Comparison of ENCODE assay signal across 8 mouse cellular contexts in genomic region chr17:27203358-27204074, GRCm38 (mm10). TPM values are rescaled to one million over a fixed set of nuclear protein-coding genes. Genes with fewer than 3 reads are reported as not detected.
DNase-seq lines count a peak whose midpoint lies in the region; ATAC-seq and TF ChIP-seq lines count a peak whose summit lies in the region.

No protein-coding gene starts in this region.

- no peak for TF ChIP-seq CTCF in E14TG2a.4 (conservative IDR thresholded peaks at IDR 0.05; ENCODE audit: low read length)

- peak overlapping the region; percentile 98 for H3K9ac ChIP-seq in heart, embryonic 12.5 days
- H3K9ac ChIP-seq in midbrain, embryonic 12.5 days (replicated peaks) = peak overlapping the region; percentile 99

- H3K9me3 ChIP-seq in E14TG2a.4 (ENCODE audit: low read length) = no peaks in the 10 kb centered on the region
- H3K9me3 ChIP-seq in heart, embryonic 12.5 days (replicated peaks) = no peaks in the 10 kb centered on the region; the same call in 1 of the 2 replicates
- H3K9me3 ChIP-seq in midbrain, embryonic 12.5 days = 0 out of 2 replicates have a peak, but pooled peaks cover 3% of the 10 kb centered on the region

- H3K27ac ChIP-seq in heart, embryonic 12.5 days (ENCODE audit: poor library complexity, severe bottlenecking) = peak overlapping the region; percentile 92
- peak overlapping the region; percentile 98 for H3K27ac ChIP-seq in midbrain, embryonic 12.5 days (replicated peaks)

- WGBS in heart, embryonic 12.5 days = under 1% methylated on average over 72 of the region's 74 CpGs
- under 1% methylated on average over 68 of the region's 74 CpGs for WGBS in midbrain, embryonic 12.5 days

- peaks cover 75% of the 10 kb centered on the region for H3K4me1 ChIP-seq in E14TG2a.4 (replicated peaks; ENCODE audit: low read depth, low read length)
- H3K4me1 ChIP-seq in heart, embryonic 12.5 days (replicated peaks) = peaks cover 22% of the 10 kb centered on the region
- H3K4me1 ChIP-seq in midbrain, embryonic 12.5 days = peaks cover 35% of the 10 kb centered on the region

- peak overlapping the region; percentile 83 for H3K4me3 ChIP-seq in E14TG2a.4 (replicated peaks; ENCODE audit: low read length)
- H3K4me3 ChIP-seq in heart, embryonic 12.5 days = peak overlapping the region; percentile 92
- peak overlapping the region; percentile 95 for H3K4me3 ChIP-seq in midbrain, embryonic 12.5 days

- DNase-seq in A20 (ENCODE audit: low read depth, low spot score) = peak; percentile 65
- peak; percentile 64 to 67 for DNase-seq in cerebellum, postnatal 14 days
- peak; percentile 55 to 74 for DNase-seq in kidney, postnatal 4 days
- DNase-seq in yolk sac, embryonic 10.5 days (ENCODE audit: low spot score) = peak; percentile 57
- no peak for DNase-seq in frontal cortex, postnatal 10 days (ENCODE audit: low spot score in 2 of 2)

- H3K4me2 ChIP-seq in heart, embryonic 12.5 days = peak overlapping the region; percentile 97
- peak overlapping the region; percentile 90 for H3K4me2 ChIP-seq in midbrain, embryonic 12.5 days (replicated peaks)

- H3K36me3 ChIP-seq in E14TG2a.4 (ENCODE audit: insufficient read depth, low read length) = peaks cover 28% of the 10 kb centered on the region
- H3K36me3 ChIP-seq in heart, embryonic 12.5 days = peaks cover 40% of the 10 kb centered on the region
- peaks cover 39% of the 10 kb centered on the region for H3K36me3 ChIP-seq in midbrain, embryonic 12.5 days

- H3K27me3 ChIP-seq in E14TG2a.4 (ENCODE audit: insufficient read depth, low read length) = no peaks in the 10 kb centered on the region
- H3K27me3 ChIP-seq in heart, embryonic 12.5 days (replicated peaks) = peaks cover 3% of the 10 kb centered on the region; the same call in 1 of the 2 replicates
- peaks cover 6% of the 10 kb centered on the region; the same call in 1 of the 2 replicates for H3K27me3 ChIP-seq in midbrain, embryonic 12.5 days

- peak; percentile 61; the same call in 1 of the 2 replicates for ATAC-seq in heart, embryonic 12.5 days (ENCODE audit: insufficient number of reproducible peaks, low FRiP score)
- ATAC-seq in midbrain, embryonic 12.5 days (ENCODE audit: low FRiP score, low read depth) = peak; percentile 31

RNA-seq across cellular contexts. Expression of gene Lemd2, which starts 0.8 kb away (rescaled TPM):
- polyA plus RNA-seq in heart, embryonic 12.5 days (2016; fragmentation: Nextera tagmentation; extraction: Ambion mirVana) = 13.7 and 16.8 TPM in 2 replicates
- 31.4 and 43.0 TPM in 2 replicates for polyA plus RNA-seq in midbrain, embryonic 12.5 days (2016; fragmentation: Nextera tagmentation; extraction: Ambion mirVana)

RNA-seq across cellular contexts. Expression of gene Ip6k3, which starts 35.9 kb away (rescaled TPM):
- 0.18 and 0.31 TPM in 2 replicates for polyA plus RNA-seq in heart, embryonic 12.5 days (2016; fragmentation: Nextera tagmentation; extraction: Ambion mirVana)
- polyA plus RNA-seq in midbrain, embryonic 12.5 days (2016; fragmentation: Nextera tagmentation; extraction: Ambion mirVana) = 0.16 and 0.51 TPM in 2 replicates

Comparison
In these comparisons a context has a peak if more than half of its experiments do, and no peak if none do; other contexts are left out.
1. DNase-seq: peak in A20 (single experiment), cerebellum, postnatal 14 days (2 of 2), kidney, postnatal 4 days (2 of 2) and yolk sac, embryonic 10.5 days (single experiment); none in frontal cortex, postnatal 10 days (0 of 2).
2. Peak in every context shown above with its lines, with median percentiles within 50 percentile points of each other: H3K4me3 ChIP-seq.